Mouse (Mus musculus) limb, embryonic 15.5 days (tissue): ENCODE results near the gene Elf2. TPM values are rescaled to one million over a fixed set of nuclear protein-coding genes. Genes with fewer than 3 reads are reported as not detected.
"Not testable (repeated sequence)": the region's sequence is repeated elsewhere in the genome, so short reads cannot be mapped to it uniquely, and the experiment has no call there.

ENCODE experiments used
- ATAC-seq: fragments of 200-750 bp; cut with Nextera tagmentation; 2 replicates; pipeline ENCODE4 v1.8.0; 2017; ENCODE audit warnings: low read depth, moderate TSS enrichment; ENCODE audit not compliant: insufficient number of reproducible peaks, low FRiP score, low TSS enrichment
- H3K27ac ChIP-seq: fragments of 300-500 bp; sonication (generic); 2 replicates; pipeline ENCODE4 v1.5.1; 2015; ENCODE audit warnings: moderate library complexity, mild to moderate bottlenecking, inconsistent platforms
- H3K27me3 ChIP-seq: fragments of 300-500 bp; sonication (generic); 2 replicates; pipeline ENCODE4 v1.6.1; 2015; ENCODE audit warnings: inconsistent platforms
- H3K36me3 ChIP-seq: fragments of 300-500 bp; sonication (generic); 2 replicates; pipeline ENCODE4 v1.6.1; 2015; ENCODE audit warnings: inconsistent platforms
- H3K4me1 ChIP-seq: fragments of 300-500 bp; sonication (generic); 2 replicates; pipeline ENCODE4 v1.6.1; 2015; ENCODE audit warnings: inconsistent platforms
- H3K4me2 ChIP-seq: fragments of 300-500 bp; sonication (generic); 2 replicates; pipeline ENCODE4 v1.6.1; 2015; ENCODE audit warnings: mild to moderate bottlenecking, inconsistent platforms
- H3K4me3 ChIP-seq: fragments of 300-500 bp; sonication (generic); 2 replicates; pipeline ENCODE4 v1.5.1; 2015; ENCODE audit warnings: mild to moderate bottlenecking, inconsistent platforms
- H3K9ac ChIP-seq: fragments of 300-500 bp; sonication (generic); 2 replicates; pipeline ENCODE4 v1.6.1; 2015; ENCODE audit warnings: inconsistent platforms
- H3K9me3 ChIP-seq: fragments of 300-500 bp; sonication (generic); 2 replicates; pipeline ENCODE4 v1.6.1; 2016; ENCODE audit warnings: inconsistent platforms
- WGBS: fragments of 180-500 bp; shearing (Covaris S2); methylation state at CpG from one replicate; pipeline ENCODE4 v1.1.7; 2015; 5-methylcytosine and 5-hydroxymethylcytosine counted together
- polyA plus RNA-seq: library from polyadenylated mRNA; unstranded; fragments of >200 nt; fragmentation: Nextera tagmentation; extraction: Ambion mirVana; gene quantifications from 2 replicates; pipeline ENCODE4 v1.2.1, GENCODE M21; 2015

Gene Elf2
- polyA plus RNA-seq, 1 experiment from 2014 or later, result 74.3 TPM

DNA sequence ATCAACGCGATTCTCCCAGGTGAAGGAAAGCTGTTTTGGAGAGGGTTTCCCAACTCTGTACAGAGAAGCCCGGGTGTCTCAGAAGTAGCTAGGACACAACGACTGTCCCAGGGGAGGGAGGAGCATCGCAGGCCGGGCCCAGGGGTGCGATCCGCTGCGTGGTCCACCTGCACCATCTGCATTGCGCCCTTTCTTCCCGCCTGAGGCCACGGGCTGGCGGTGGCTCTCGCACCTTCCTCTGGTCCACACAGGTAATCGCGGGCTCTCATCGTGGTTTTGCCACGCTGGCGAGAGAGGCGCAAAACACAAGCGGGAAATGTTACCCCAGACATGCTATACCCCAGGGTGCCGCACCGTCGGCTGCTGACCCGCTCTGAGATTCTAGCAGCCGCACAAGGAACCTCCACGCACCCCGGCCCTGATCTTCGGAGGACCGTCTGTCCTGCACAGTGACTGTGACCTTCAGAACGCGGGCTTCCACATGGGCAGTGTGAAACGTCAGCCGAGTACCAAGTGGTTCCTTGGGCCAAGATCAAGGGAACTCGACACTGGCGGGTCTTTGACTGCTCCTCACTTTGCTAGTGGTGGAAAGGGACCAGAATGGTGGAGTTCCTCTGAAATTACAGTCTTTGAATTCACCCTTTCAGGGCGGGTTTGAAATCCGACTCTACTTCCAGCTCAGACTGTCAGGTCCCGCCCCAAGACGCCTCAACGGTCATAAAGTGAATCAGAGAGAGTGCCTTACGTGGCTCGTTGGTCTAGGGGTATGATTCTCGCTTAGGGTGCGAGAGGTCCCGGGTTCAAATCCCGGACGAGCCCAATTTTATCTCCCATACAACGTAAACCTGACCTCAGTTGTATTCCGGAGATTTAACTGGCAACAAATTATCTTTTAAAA is 18.4 kb upstream of the Elf2 start:
- H3K27me3 ChIP-seq, result 0 out of 2 replicates have a peak, but pooled peaks cover 7% of the 10 kb centered on the region
- H3K4me1 ChIP-seq, result 0 out of 2 replicates have a peak, but pooled peaks cover 10% of the 10 kb centered on the region
- peak overlapping the region; percentile 54 for H3K9ac ChIP-seq
- no peaks in the 10 kb centered on the region for H3K36me3 ChIP-seq
- peak overlapping the region; percentile 80 for H3K27ac ChIP-seq
- ATAC-seq, result peak; percentile 82
- WGBS, result under 1% methylated on average over 50 of the region's 50 CpGs
- H3K4me3 ChIP-seq, result peak overlapping the region; percentile 63
- H3K9me3 ChIP-seq, result no peaks in the 10 kb centered on the region
- peak overlapping the region; percentile 86 for H3K4me2 ChIP-seq

DNA sequence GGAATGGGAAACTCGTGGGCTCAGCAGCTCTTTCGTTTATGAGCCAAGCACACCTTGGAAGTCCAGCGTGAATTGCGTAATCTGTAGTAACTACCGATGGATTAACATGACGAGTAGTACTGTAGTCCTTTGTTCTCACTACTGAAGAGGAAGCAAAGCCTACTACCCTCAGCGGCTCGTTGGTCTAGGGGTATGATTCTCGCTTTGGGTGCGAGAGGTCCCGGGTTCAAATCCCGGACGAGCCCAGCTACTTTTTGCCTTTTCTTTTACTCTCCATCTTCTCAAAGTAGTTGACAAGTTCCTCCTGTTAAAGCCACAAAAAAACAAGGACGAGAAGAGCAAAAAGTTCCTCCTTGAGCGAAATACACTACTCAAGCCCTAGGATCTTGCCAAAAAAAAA is 17.7 kb upstream of the Elf2 start:
- Histone ChIP-seq H3K9ac (no peak overlapping the region), H3K27ac (no peak overlapping the region), H3K27me3 (0 out of 2 replicates have a peak, but pooled peaks cover 4% of the 10 kb centered on the region), H3K36me3 (no peaks in the 10 kb centered on the region), H3K9me3 (no peaks in the 10 kb centered on the region), H3K4me1 (0 out of 2 replicates have a peak, but pooled peaks cover 10% of the 10 kb centered on the region), H3K4me2 (peak overlapping the region; percentile 86), H3K4me3 (peak overlapping the region; percentile 63)
- 0 out of 2 replicates have a peak, but pooled peaks have one; percentile 17 for ATAC-seq
- 1% methylated on average over 15 of the region's 15 CpGs for WGBS

DNA sequence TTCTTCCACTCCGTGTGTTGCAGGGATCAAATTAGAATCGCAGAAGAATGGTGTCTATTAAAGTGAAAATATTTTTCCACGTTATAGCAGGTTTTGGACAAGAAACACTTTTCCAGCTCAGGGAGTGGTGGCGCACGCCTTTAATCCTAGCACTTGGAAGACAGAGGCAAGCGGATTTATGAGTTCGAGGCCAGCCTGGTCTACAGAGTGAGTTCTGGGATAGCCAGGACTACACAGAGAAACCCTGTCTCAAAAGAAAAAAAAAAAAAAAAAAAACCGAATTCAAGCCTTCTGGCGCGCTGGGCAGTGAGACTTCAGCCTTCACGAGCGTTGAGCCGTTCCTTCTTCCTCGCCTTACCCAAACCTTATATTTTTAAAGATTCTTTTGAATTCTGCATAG is 17.2 kb upstream of the Elf2 start:
- 12% methylated on average over 14 of the region's 14 CpGs for WGBS
- no peak overlapping the region for H3K27ac ChIP-seq
- no peaks in the 10 kb centered on the region for H3K9me3 ChIP-seq
- 0 out of 2 replicates have a peak, but pooled peaks cover 10% of the 10 kb centered on the region for H3K4me1 ChIP-seq
- H3K27me3 ChIP-seq, result 0 out of 2 replicates have a peak, but pooled peaks cover 4% of the 10 kb centered on the region
- ATAC-seq, result no peak
- no peak overlapping the region for H3K9ac ChIP-seq
- H3K4me3 ChIP-seq, result peak overlapping the region; percentile 63
- no peaks in the 10 kb centered on the region for H3K36me3 ChIP-seq
- peak overlapping the region; percentile 86 for H3K4me2 ChIP-seq

DNA sequence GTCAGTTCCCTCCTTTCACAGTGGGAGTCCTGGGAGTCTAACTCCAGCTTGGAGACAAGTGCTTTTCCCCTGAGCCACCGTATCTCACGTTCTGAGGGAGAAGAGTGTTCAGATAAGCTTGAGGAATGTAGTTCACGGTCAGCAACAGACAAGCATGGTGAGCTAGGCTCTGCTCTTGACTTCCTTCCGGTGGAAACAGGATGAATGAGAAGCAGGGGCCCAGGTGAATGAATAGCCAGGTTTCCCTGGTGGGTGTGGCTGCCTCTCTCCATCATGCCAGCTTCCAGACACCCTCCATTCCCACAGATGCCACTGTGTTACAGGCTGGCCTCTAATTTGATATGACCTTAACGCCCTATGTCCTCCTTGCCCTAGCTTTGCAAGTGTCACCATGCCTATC is 16.6 kb upstream of the Elf2 start:
- no peak overlapping the region for H3K9ac ChIP-seq
- no peaks in the 10 kb centered on the region for H3K36me3 ChIP-seq
- H3K4me3 ChIP-seq, result no peak overlapping the region
- no peak for ATAC-seq
- no peak overlapping the region for H3K27ac ChIP-seq
- 0 out of 2 replicates have a peak, but pooled peaks cover 10% of the 10 kb centered on the region for H3K4me1 ChIP-seq
- H3K9me3 ChIP-seq, result no peaks in the 10 kb centered on the region
- H3K4me2 ChIP-seq, result no peak overlapping the region
- WGBS, result 37% methylated on average over 5 of the region's 5 CpGs
- H3K27me3 ChIP-seq, result 0 out of 2 replicates have a peak, but pooled peaks cover 4% of the 10 kb centered on the region

DNA sequence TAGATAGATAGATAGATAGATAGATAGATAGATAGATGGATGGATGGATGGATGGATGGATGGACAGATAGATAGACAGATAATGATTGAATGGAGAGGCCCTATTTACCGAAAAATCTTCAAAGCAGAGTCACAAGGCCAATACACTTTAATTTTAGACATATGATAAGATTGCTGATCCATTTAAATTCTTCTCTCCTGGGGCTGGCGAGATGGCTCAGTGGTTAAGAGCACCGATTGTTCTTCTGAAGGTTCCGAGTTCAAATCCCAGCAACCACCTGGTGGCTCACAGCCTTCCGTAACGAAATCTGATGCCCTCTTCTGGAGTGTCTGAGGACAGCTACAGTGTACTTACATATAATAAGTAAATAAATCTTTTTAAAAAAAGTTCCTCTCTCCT is 14.5 kb upstream of the Elf2 start:
- 87% methylated on average over 6 of the region's 6 CpGs for WGBS

GRCm38 (mm10) chr3:51354034-51354427 is 13.6 kb upstream of the Elf2 start:
- Histone ChIP-seq H3K27ac (no peak overlapping the region), H3K4me1 (0 out of 2 replicates have a peak, but pooled peaks cover 4% of the 10 kb centered on the region), H3K9ac (no peak overlapping the region), H3K9me3 (no peaks in the 10 kb centered on the region), H3K4me3 (no peak overlapping the region), H3K4me2 (no peak overlapping the region), H3K36me3 (no peaks in the 10 kb centered on the region), H3K27me3 (no peaks in the 10 kb centered on the region)
- WGBS, result 75% methylated on average over 3 of the region's 3 CpGs
- ATAC-seq, result no peak

More for the DNA sequence above, 14.5 kb upstream of the Elf2 start:
- H3K4me1 ChIP-seq, H3K36me3 ChIP-seq, H3K27me3 ChIP-seq, H3K9me3 ChIP-seq, H3K27ac ChIP-seq, ATAC-seq, H3K4me2 ChIP-seq, H3K9ac ChIP-seq, H3K4me3 ChIP-seq: not testable (repeated sequence)

GRCm38 (mm10) chr3:51353325-51354033 is 13.0 kb upstream of the Elf2 start:
- ATAC-seq, result no peak
- H3K4me3 ChIP-seq, result no peak overlapping the region
- WGBS, result 80% methylated on average over 4 of the region's 4 CpGs
- H3K9me3 ChIP-seq, result no peaks in the 10 kb centered on the region
- H3K36me3 ChIP-seq, result no peaks in the 10 kb centered on the region
- H3K4me1 ChIP-seq, result no peaks in the 10 kb centered on the region
- no peak overlapping the region for H3K4me2 ChIP-seq
- no peak overlapping the region for H3K27ac ChIP-seq
- H3K9ac ChIP-seq, result no peak overlapping the region
- no peaks in the 10 kb centered on the region for H3K27me3 ChIP-seq

DNA sequence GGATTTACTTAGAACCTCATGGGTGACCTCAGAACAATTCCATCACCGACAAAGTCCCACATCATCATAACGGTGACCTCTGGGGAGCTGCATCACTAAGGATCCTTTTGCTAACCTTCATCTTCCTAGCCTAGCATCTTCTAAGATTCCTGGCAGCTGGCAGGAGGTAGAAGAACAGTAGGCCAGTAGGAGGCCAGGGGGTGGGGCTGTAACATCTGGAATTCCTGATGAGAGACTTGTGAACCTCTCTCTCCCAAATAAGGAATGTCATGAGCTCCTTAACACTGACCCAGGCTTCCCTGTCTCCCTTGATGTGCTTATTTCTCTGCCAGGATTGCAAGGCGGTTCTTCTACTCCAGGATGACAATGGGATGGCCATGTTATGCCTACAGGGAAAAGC is 10.3 kb upstream of the Elf2 start:
- Histone ChIP-seq H3K9me3 (no peaks in the 10 kb centered on the region), H3K4me3 (no peak overlapping the region), H3K4me1 (no peaks in the 10 kb centered on the region), H3K27ac (no peak overlapping the region), H3K9ac (no peak overlapping the region), H3K36me3 (no peaks in the 10 kb centered on the region), H3K4me2 (no peak overlapping the region), H3K27me3 (no peaks in the 10 kb centered on the region)
- no peak for ATAC-seq
- 27% methylated on average over 3 of the region's 3 CpGs for WGBS

DNA sequence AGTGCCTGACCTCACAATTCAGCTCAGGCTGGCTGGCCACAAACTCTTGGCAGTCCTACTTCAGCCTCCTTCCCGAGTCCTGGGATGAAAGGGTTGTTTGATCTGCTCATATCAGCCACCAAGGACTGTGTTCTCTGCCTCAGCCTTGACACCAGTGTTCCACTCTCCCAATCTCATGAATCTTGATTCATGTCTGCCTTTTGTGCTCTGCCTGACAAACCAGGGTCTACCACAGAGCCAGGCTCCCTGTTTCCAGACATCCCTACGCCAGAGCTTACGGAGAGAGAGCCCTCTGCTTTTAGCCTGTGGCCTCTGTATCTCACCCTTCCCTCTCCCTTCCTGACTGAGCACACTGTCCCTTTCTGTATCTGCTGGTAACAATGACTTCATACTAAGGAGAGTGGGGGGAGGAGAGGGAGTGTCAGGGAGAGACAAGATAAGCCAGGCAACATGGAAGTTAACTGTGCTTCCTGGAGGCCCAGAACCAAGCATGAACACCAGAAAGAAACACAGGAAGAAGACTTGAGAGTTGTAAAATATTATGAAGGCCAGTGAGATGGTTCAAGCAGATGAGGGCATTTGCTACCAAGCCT is 8.3 kb upstream of the Elf2 start:
- no peaks in the 10 kb centered on the region for H3K36me3 ChIP-seq
- no peak overlapping the region for H3K4me2 ChIP-seq
- no peaks in the 10 kb centered on the region for H3K27me3 ChIP-seq
- no peak overlapping the region for H3K4me3 ChIP-seq
- no peaks in the 10 kb centered on the region for H3K9me3 ChIP-seq
- no peak overlapping the region for H3K27ac ChIP-seq
- H3K9ac ChIP-seq, result no peak overlapping the region
- ATAC-seq, result no peak
- 51% methylated on average over 3 of the region's 3 CpGs for WGBS
- H3K4me1 ChIP-seq, result no peaks in the 10 kb centered on the region

GRCm38 (mm10) chr3:51345017-51345416 is 4.6 kb upstream of the Elf2 start:
- H3K27me3 ChIP-seq, H3K4me2 ChIP-seq: not testable (repeated sequence)

GRCm38 (mm10) chr3:51344182-51344581 is 3.7 kb upstream of the Elf2 start:
- not testable (repeated sequence) for ATAC-seq, H3K9me3 ChIP-seq, H3K4me1 ChIP-seq, H3K9ac ChIP-seq, H3K27ac ChIP-seq, H3K36me3 ChIP-seq, H3K4me3 ChIP-seq, H3K4me2 ChIP-seq, H3K27me3 ChIP-seq
- 83% methylated on average over 6 of the region's 6 CpGs for WGBS

More at GRCm38 (mm10) chr3:51345017-51345416, 4.6 kb upstream of the Elf2 start:
- WGBS, result 90% methylated on average over 2 of the region's 2 CpGs
- H3K36me3 ChIP-seq, H3K9me3 ChIP-seq, ATAC-seq, H3K4me1 ChIP-seq, H3K9ac ChIP-seq, H3K27ac ChIP-seq, H3K4me3 ChIP-seq: not testable (repeated sequence)
